Mouse (Mus musculus) ES-Bruce4 (cell line): ENCODE results near the gene Gm10097.

Experiments used
- CTCF ChIP-seq: IDR thresholded peaks from one replicate; pipeline ENCODE4 v1.8.1; 2011; ENCODE audit warnings: low read depth, low read length
- EP300 ChIP-seq: IDR thresholded peaks from 2 replicates; pipeline ENCODE4 v1.6.1; 2011; ENCODE audit warnings: low read depth, low read length; ENCODE audit not compliant: insufficient read depth

DNA sequence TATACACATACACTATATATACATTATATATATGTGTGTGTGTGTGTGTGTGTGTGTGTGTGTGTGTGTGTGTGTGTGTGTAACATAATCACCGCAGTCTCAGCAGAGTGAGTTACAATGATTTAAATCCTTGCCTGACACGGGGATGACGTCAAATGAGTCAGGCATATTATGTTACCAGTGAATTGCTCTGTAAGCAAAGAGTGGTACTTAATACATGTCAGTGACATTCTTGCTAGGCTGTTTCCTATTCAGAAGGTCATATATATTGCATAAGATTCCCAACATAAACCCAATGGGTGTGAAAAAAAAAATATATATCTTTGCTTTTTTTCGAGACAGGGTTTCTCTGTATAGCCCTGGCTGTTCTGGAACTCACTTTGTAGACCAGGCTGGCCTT lies 20.1 kb downstream of the Gm10097 start:
- TF ChIP-seq CTCF (no peak), EP300 (no peak)
